Mouse (Mus musculus) midbrain, postnatal 0 days (tissue): ENCODE measurements around the gene 2210011C24Rik. TPM values are rescaled to one million over a fixed set of nuclear protein-coding genes. Genes with fewer than 3 reads are reported as not detected.
"Not testable (repeated sequence)": the region's sequence is repeated elsewhere in the genome, so short reads cannot be mapped to it uniquely, and the experiment has no call there.

Experiments used
- ATAC-seq: fragments of 200-750 bp; cut with Nextera tagmentation; 2 replicates; pipeline ENCODE4 v1.8.0; 2017; ENCODE audit warnings: moderate number of reproducible peaks, mild to moderate bottlenecking, moderate TSS enrichment, moderate library complexity; ENCODE audit not compliant: low FRiP score
- DNase-seq: peaks from one replicate; pipeline ENCODE4 v3.0.0-alpha.2; 2015; ENCODE audit warnings: low spot score
- H3K27ac ChIP-seq: fragments of 300-500 bp; sonication (generic); 2 replicates; pipeline ENCODE4 v1.5.1; 2014; ENCODE audit warnings: low read depth, mild to moderate bottlenecking, low read length, mixed read lengths
- H3K27me3 ChIP-seq: fragments of 300-500 bp; sonication (generic); 2 replicates; pipeline ENCODE4 v1.6.1; 2014; ENCODE audit warnings: low read length, control low read depth, mixed read lengths; ENCODE audit not compliant: insufficient read depth
- H3K36me3 ChIP-seq: fragments of 300-500 bp; sonication (generic); 2 replicates; pipeline ENCODE4 v1.6.1; 2014; ENCODE audit warnings: low read length, control low read depth, mixed read lengths; ENCODE audit not compliant: insufficient read depth
- H3K4me1 ChIP-seq: fragments of 300-500 bp; sonication (generic); 2 replicates; pipeline ENCODE4 v1.6.1; 2014; ENCODE audit warnings: mild to moderate bottlenecking, control low read depth, antibody characterized with exemption, low read length, mixed read lengths; ENCODE audit not compliant: insufficient read depth
- H3K4me2 ChIP-seq: fragments of 300-500 bp; sonication (generic); 2 replicates; pipeline ENCODE4 v1.6.1; 2014; ENCODE audit warnings: low read depth, mild to moderate bottlenecking, low read length, mixed read lengths; ENCODE audit not compliant: poor library complexity, severe bottlenecking
- H3K4me3 ChIP-seq: fragments of 300-500 bp; sonication (generic); 2 replicates; pipeline ENCODE4 v1.5.1; 2014; ENCODE audit warnings: low read depth, mild to moderate bottlenecking, low read length, moderate library complexity
- H3K9ac ChIP-seq: fragments of 300-500 bp; sonication (generic); replicated peaks from 2 replicates; pipeline ENCODE4 v1.6.1; 2014; ENCODE audit warnings: mild to moderate bottlenecking, low read length, moderate library complexity, mixed read lengths; ENCODE audit not compliant: poor library complexity, severe bottlenecking
- H3K9me3 ChIP-seq: fragments of 300-500 bp; sonication (generic); 2 replicates; pipeline ENCODE4 v1.6.1; 2016; ENCODE audit warnings: low read length, control low read depth
- CTCF ChIP-seq: IDR thresholded peaks from 2 replicates; pipeline ENCODE4 v1.5.1; 2016; ENCODE audit warnings: antibody characterized with exemption, mild to moderate bottlenecking
- WGBS: fragments of 180-500 bp; shearing (Covaris S2); extraction: QIAGEN DNeasy Blood & Tissue Kit; methylation state at CpG from one replicate; pipeline ENCODE4 v1.1.7; 2014; 5-methylcytosine and 5-hydroxymethylcytosine counted together
- polyA plus RNA-seq: library from polyadenylated mRNA; unstranded; fragments of >200 nt; fragmentation: Nextera tagmentation; extraction: Ambion mirVana; gene quantifications from 2 replicates; pipeline ENCODE4 v1.2.1, GENCODE M21; 2015
- total RNA-seq: library from RNA; depleted of rRNA; stranded (reverse); fragments of >200 nt; gene quantifications from 2 replicates; pipeline ENCODE4 v1.2.3, GENCODE M21; 2014

The 2210011C24Rik gene
- total and polyA plus RNA-seq, 2 experiments from 2014 or later: 0.43 to 0.66 TPM

DNA sequence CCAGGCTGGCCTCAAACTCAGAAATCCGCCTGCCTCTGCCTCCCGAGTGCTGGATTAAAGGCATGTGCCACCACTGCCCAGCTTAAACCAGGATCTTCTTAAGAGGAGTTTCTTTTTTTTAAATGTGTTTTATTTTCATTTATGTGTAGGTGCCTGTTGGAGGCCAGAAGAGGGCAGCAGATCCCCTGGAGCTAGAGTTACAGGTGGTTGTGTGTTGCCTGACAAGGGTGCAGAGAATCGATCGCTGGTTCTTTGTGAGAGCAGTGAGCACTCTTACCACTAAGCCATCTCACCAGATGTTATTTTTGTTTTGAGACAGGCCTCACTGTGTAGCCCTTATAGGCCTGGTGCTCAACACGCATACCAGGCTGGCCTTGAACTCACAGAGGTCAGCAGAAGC, 3.9 kb upstream of the 2210011C24Rik start:
- H3K4me3 ChIP-seq: no peak overlapping the region
- H3K36me3 ChIP-seq: no peaks in the 10 kb centered on the region
- no peak overlapping the region for H3K27ac ChIP-seq
- ATAC-seq: no peak
- peaks cover 7% of the 10 kb centered on the region; the same call in 1 of the 2 replicates for H3K4me1 ChIP-seq
- H3K4me2 ChIP-seq: no peak overlapping the region
- no peaks in the 10 kb centered on the region for H3K9me3 ChIP-seq
- H3K27me3 ChIP-seq: peaks cover 21% of the 10 kb centered on the region
- peak; percentile 17; the same call in 1 of the 2 replicates for TF ChIP-seq CTCF
- no peak for DNase-seq
- 97% methylated on average over 5 of the region's 5 CpGs for WGBS
- H3K9ac ChIP-seq: no peak overlapping the region

- no peak for TF ChIP-seq CTCF
- 6% methylated on average over 35 of the region's 35 CpGs for WGBS
- Histone ChIP-seq H3K9me3 (no peaks in the 10 kb centered on the region), H3K4me1 (peaks cover 7% of the 10 kb centered on the region; the same call in 1 of the 2 replicates), H3K36me3 (no peaks in the 10 kb centered on the region), H3K4me2 (peak overlapping the region; percentile 98), H3K4me3 (peak overlapping the region; percentile 55), H3K27me3 (peaks cover 28% of the 10 kb centered on the region), H3K9ac (no peak overlapping the region), H3K27ac (no peak overlapping the region)
- no peak for DNase-seq
- no peak for ATAC-seq
Observed at GRCm38 (mm10) chr8:84012499-84013165, 661 bp upstream of the 2210011C24Rik start.

DNA sequence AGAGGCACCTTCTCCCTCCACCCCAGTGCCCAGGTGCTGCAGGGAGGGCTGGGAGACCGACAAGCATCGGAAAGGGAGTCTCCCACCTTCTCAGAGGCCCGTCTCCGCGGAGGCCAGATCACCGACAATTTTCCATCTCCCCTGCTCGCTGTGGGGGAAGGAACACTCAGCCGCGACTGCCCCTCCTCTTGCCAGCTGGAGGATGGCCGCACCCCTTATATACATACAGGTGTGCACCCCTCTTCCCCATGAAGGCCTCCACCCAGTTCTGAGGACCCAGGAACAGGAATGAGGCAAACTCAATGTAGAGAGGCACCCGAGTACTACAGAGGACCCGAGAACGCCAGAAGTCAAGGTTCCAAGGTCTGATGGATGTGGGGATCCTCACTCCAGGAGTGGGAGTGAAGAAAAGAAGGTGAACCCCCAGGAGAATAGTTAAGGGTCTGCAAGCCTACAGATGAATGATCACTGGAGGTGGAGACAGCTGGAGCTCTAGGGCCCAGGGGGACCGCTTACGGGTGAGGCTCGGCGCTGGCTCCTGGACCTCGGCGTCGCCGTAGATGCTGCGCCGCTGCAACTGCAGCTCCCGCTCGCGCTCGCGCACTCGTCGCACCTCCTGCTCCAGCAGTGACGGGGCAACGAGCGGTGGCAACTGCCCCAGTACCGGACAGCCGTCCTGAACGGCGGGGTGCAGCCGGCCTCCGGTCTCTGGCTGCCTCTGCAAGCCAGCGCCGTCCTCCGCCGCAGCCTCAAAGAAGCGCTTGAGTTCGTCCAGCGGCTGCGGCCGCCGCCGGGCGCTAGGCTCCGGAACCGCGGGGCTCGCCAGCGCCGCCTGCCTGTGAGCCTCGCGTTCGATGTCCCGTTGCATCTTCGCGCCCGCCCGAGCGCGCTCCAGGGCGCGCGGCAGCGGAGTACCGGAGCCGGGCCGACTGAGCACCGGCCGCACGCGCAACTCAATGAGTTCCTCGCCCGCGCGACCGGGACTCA, 1.1 kb downstream of the 2210011C24Rik start:
- H3K9ac ChIP-seq: peak overlapping the region; percentile 40
- H3K4me1 ChIP-seq: peaks cover 7% of the 10 kb centered on the region; the same call in 1 of the 2 replicates
- ATAC-seq: peak; percentile 36; the same call in 1 of the 2 replicates
- peaks cover 28% of the 10 kb centered on the region for H3K27me3 ChIP-seq
- DNase-seq: peak; percentile 76
- 3% methylated on average over 77 of the region's 83 CpGs for WGBS
- peak overlapping the region; percentile 55 for H3K4me3 ChIP-seq
- no peaks in the 10 kb centered on the region for H3K36me3 ChIP-seq
- H3K4me2 ChIP-seq: peak overlapping the region; percentile 98
- TF ChIP-seq CTCF: peak; percentile 74
- H3K9me3 ChIP-seq: no peaks in the 10 kb centered on the region
- no peak overlapping the region for H3K27ac ChIP-seq

DNA sequence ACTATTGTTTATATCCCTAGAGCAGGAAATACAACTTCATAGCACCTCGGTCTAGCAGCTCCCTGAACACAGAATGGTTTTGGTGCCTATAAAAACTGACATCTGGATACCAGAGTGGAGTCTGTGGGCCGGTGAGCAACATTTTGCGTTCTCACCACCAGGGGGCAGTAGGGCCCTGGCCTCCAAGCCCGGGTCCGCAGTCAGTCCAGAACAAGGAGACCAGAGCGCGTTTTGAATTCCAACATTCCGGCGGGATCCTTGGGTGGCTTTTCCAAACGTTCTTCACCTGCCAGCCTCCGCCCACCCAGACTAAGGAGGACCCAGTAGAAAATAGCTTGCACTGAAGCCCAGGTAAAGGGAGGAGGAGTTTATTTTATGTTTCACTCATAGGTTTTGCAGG, 2.1 kb downstream of the 2210011C24Rik start:
- no peak overlapping the region for H3K9ac ChIP-seq
- DNase-seq (peak; percentile 81), ATAC-seq (no peak)
- TF ChIP-seq CTCF: peak; percentile 96
- no peak overlapping the region for H3K27ac ChIP-seq
- H3K9me3 ChIP-seq: no peaks in the 10 kb centered on the region
- no peaks in the 10 kb centered on the region for H3K36me3 ChIP-seq
- H3K4me3 ChIP-seq: no peak overlapping the region
- peak overlapping the region; percentile 28 for H3K4me2 ChIP-seq
- 2% methylated on average over 11 of the region's 11 CpGs for WGBS
- peaks cover 7% of the 10 kb centered on the region; the same call in 1 of the 2 replicates for H3K4me1 ChIP-seq
- peaks cover 28% of the 10 kb centered on the region for H3K27me3 ChIP-seq

- H3K9ac ChIP-seq: no peak overlapping the region
- ATAC-seq: no peak
- H3K4me3 ChIP-seq: no peak overlapping the region
- no peaks in the 10 kb centered on the region for H3K36me3 ChIP-seq
- H3K27ac ChIP-seq: no peak overlapping the region
- DNase-seq: no peak
- no peaks in the 10 kb centered on the region for H3K9me3 ChIP-seq
- H3K27me3 ChIP-seq: peaks cover 25% of the 10 kb centered on the region
- TF ChIP-seq CTCF: peak; percentile 43
- 31% methylated on average over 7 of the region's 7 CpGs for WGBS
- no peak overlapping the region for H3K4me2 ChIP-seq
- peaks cover 7% of the 10 kb centered on the region; the same call in 1 of the 2 replicates for H3K4me1 ChIP-seq
Observed at GRCm38 (mm10) chr8:84008362-84008761, 3.6 kb downstream of the 2210011C24Rik start.

GRCm38 (mm10) chr8:84005502-84005901, 6.5 kb downstream of the 2210011C24Rik start:
- H3K9ac ChIP-seq, ATAC-seq, H3K36me3 ChIP-seq, H3K4me3 ChIP-seq, H3K4me1 ChIP-seq, H3K9me3 ChIP-seq, DNase-seq, H3K27ac ChIP-seq, H3K27me3 ChIP-seq, H3K4me2 ChIP-seq: not testable (repeated sequence)
- 92% methylated on average over 7 of the region's 7 CpGs for WGBS
